Comparison of ENCODE assay signal across 12 mouse cellular contexts in the genomic region with DNA sequence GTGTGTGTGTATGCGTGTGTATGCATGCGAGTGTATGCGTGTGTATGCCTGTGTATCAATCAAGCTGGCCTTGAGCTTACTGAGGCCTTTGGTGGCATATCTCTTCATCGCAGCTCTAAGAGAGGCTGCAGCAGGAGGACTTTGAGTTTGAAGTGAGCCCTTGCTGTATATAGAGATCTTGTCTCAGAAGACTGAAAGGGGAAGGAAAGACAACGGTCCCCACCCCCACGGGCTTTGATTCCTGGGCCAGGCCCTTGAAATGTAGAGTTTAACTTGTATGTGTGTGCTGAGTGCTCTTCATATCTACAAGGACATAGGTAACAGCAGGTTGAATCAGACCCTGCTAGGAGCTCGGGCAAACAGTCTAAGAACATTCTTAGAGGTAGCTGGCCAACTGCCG. TPM values are rescaled to one million over a fixed set of nuclear protein-coding genes. Genes with fewer than 3 reads are reported as not detected.
DNase-seq lines count a peak whose midpoint lies in the region; ATAC-seq lines count a peak whose summit lies in the region.
"Had no signal": no experiment of that assay in that cellular context is flagged by ENCODE, and none has a peak within 500 bp of the region (broad histone marks: within the 10 kb centered on the region; RNA-seq: fewer than 3 reads in every experiment).

No protein-coding gene starts in this region.

- peak overlapping the region; percentile 100 for H3K27ac ChIP-seq in macrophage
- H3K27ac ChIP-seq in forebrain, embryonic 14.5 days (ENCODE audit: low read depth, low read length), result no peak overlapping the region
- H3K27ac ChIP-seq in midbrain, embryonic 14.5 days (replicated peaks; ENCODE audit: low read depth, low read length), result no peak overlapping the region
- H3K27ac ChIP-seq in midbrain, embryonic 11.5 days (ENCODE audit: low read depth, low read length), result no peak overlapping the region

- WGBS in macrophage (ENCODE audit: missing documents), result 23% methylated on average over 5 of the region's 8 CpGs
- 92% methylated on average over 8 of the region's 8 CpGs for WGBS in forebrain, embryonic 14.5 days
- 89% methylated on average over 8 of the region's 8 CpGs for WGBS in midbrain, embryonic 14.5 days
- 88% methylated on average over 8 of the region's 8 CpGs for WGBS in midbrain, embryonic 11.5 days

- H3K4me1 ChIP-seq in forebrain, embryonic 14.5 days (ENCODE audit: control insufficient read depth, insufficient read depth, low read length), result peaks cover 28% of the 10 kb centered on the region
- peaks cover 41% of the 10 kb centered on the region for H3K4me1 ChIP-seq in midbrain, embryonic 14.5 days (ENCODE audit: control insufficient read depth, insufficient read depth, low read length)
- peaks cover 33% of the 10 kb centered on the region for H3K4me1 ChIP-seq in midbrain, embryonic 11.5 days (ENCODE audit: control insufficient read depth, insufficient read depth, low read length)

- peak overlapping the region; percentile 8; the same call in 1 of the 2 replicates for H3K4me3 ChIP-seq in macrophage (ENCODE audit: inconsistent target)
- no peak overlapping the region for H3K4me3 ChIP-seq in forebrain, embryonic 14.5 days (ENCODE audit: low read depth, low read length)
- no peak overlapping the region for H3K4me3 ChIP-seq in midbrain, embryonic 14.5 days (replicated peaks; ENCODE audit: low read depth, low read length)
- no peak overlapping the region for H3K4me3 ChIP-seq in midbrain, embryonic 11.5 days (ENCODE audit: low read depth, low read length)

- no peak overlapping the region for H3K9ac ChIP-seq in forebrain, embryonic 14.5 days (ENCODE audit: low read length)
- no peak overlapping the region for H3K9ac ChIP-seq in midbrain, embryonic 14.5 days (replicated peaks; ENCODE audit: low read length)
- no peak overlapping the region for H3K9ac ChIP-seq in midbrain, embryonic 11.5 days (ENCODE audit: low read length)

- no peaks in the 10 kb centered on the region for H3K9me3 ChIP-seq in forebrain, embryonic 14.5 days (replicated peaks; ENCODE audit: control insufficient read depth, low read length)
- no peaks in the 10 kb centered on the region for H3K9me3 ChIP-seq in midbrain, embryonic 14.5 days (ENCODE audit: control insufficient read depth, low read length)
- H3K9me3 ChIP-seq in midbrain, embryonic 11.5 days (ENCODE audit: control insufficient read depth, low read length), result no peaks in the 10 kb centered on the region

- peaks cover 100% of the 10 kb centered on the region for H3K79me2 ChIP-seq in macrophage (ENCODE audit: inconsistent target)

- no peaks in the 10 kb centered on the region for H3K27me3 ChIP-seq in forebrain, embryonic 14.5 days (replicated peaks; ENCODE audit: control insufficient read depth, insufficient read depth, low read length)
- H3K27me3 ChIP-seq in midbrain, embryonic 14.5 days (ENCODE audit: control insufficient read depth, insufficient read depth, low read length), result no peaks in the 10 kb centered on the region
- no peaks in the 10 kb centered on the region for H3K27me3 ChIP-seq in midbrain, embryonic 11.5 days (ENCODE audit: control insufficient read depth, insufficient read depth, low read length)

- H3K36me3 ChIP-seq in macrophage (ENCODE audit: inconsistent target), result peaks cover 64% of the 10 kb centered on the region
- H3K36me3 ChIP-seq in forebrain, embryonic 14.5 days (ENCODE audit: control insufficient read depth, insufficient read depth, low read length), result peaks cover 25% of the 10 kb centered on the region
- H3K36me3 ChIP-seq in midbrain, embryonic 14.5 days (ENCODE audit: control insufficient read depth, insufficient read depth, low read length), result peaks cover 24% of the 10 kb centered on the region
- peaks cover 8% of the 10 kb centered on the region; the same call in 1 of the 2 replicates for H3K36me3 ChIP-seq in midbrain, embryonic 11.5 days (ENCODE audit: control insufficient read depth, insufficient read depth, low read length)

- no peak overlapping the region for H3K4me2 ChIP-seq in forebrain, embryonic 14.5 days (ENCODE audit: low read length)
- no peak overlapping the region for H3K4me2 ChIP-seq in midbrain, embryonic 14.5 days (ENCODE audit: low read length)
- H3K4me2 ChIP-seq in midbrain, embryonic 11.5 days, result no peak overlapping the region

- DNase-seq in heart, adult 18-20 months, result peak; percentile 44 to 53
- no peak for DNase-seq in heart, postnatal 4 days
- DNase-seq in 416B (ENCODE audit: low read depth) (peak; percentile 32), liver (peak; percentile 35)
- DNase-seq in forebrain, embryonic 14.5 days (ENCODE audit: low spot score), result no peak
- DNase-seq in midbrain, embryonic 14.5 days, result no peak
- no peak for DNase-seq in midbrain, embryonic 11.5 days (ENCODE audit: low spot score, missing footprints)
- DNase-seq: gastrocnemius, postnatal 36 days; kidney, postnatal 10 days; left cerebral cortex, postnatal 4 days had no signal

- no peak for ATAC-seq in forebrain, embryonic 14.5 days
- no peak for ATAC-seq in midbrain, embryonic 14.5 days (ENCODE audit: low FRiP score, low TSS enrichment)
- no peak for ATAC-seq in midbrain, embryonic 11.5 days (ENCODE audit: low FRiP score)
- ATAC-seq: midbrain, embryonic 16.5 days had no signal

RNA-seq across cellular contexts. Expression of a gene that starts 11.8 kb away (rescaled TPM):
- 1,000 to 10,000 TPM; 1,306 to 1,321 TPM for total RNA-seq in heart, adult 18-20 months (2021)
- total RNA-seq in heart, postnatal 4 days (2021), result 100 to 1,000 TPM; 554 to 566 TPM
- total RNA-seq in macrophage (2018; cell fraction: chromatin; rRNA removed), result 1,000 to 10,000 TPM in 22 of 26 experiments, 100 to 1,000 TPM in 4; 715 to 4,323 (median 2,388) TPM
- total RNA-seq in macrophage (2018; cell fraction: cytosol; rRNA removed), result over 10,000 TPM in 25 of 26 experiments, 1,000 to 10,000 TPM in 1; 9,835 to 25,455 (median 13,887) TPM
- total RNA-seq in macrophage (2018; cell fraction: nucleus; rRNA removed), result over 10,000 TPM in 25 of 26 experiments, 1,000 to 10,000 TPM in 1; 4,026 to 20,879 (median 17,761) TPM
- polyA plus RNA-seq in macrophage (2018), result 12,209 to 20,921 TPM (median 16,354 TPM) in 3 replicates
- 164 and 170 TPM in 2 replicates for polyA plus RNA-seq in forebrain, embryonic 14.5 days (2014; fragmentation: Nextera tagmentation; extraction: Ambion mirVana)
- 129 and 260 TPM in 2 replicates for polyA plus RNA-seq in midbrain, embryonic 14.5 days (2014; fragmentation: Nextera tagmentation; extraction: Ambion mirVana)
- polyA plus RNA-seq in midbrain, embryonic 11.5 days (2014; fragmentation: Nextera tagmentation; extraction: Ambion mirVana), result 77.3 and 83.9 TPM in 2 replicates

RNA-seq across cellular contexts. Expression of a gene that starts 57.4 kb away (rescaled TPM):
- total RNA-seq in heart, adult 18-20 months (2021), result 10 to 100 TPM; 11.3 to 13.3 TPM
- 10 to 100 TPM; 11.1 to 15.0 TPM for total RNA-seq in heart, postnatal 4 days (2021)
- total RNA-seq in macrophage (2018; cell fraction: chromatin; rRNA removed), result 100 to 1,000 TPM in 6 of 26 experiments, 10 to 100 TPM in 20; 10.8 to 164 (median 60.8) TPM
- 100 to 1,000 TPM in 24 of 26 experiments, 10 to 100 TPM in 2; 90.4 to 273 (median 157) TPM for total RNA-seq in macrophage (2018; cell fraction: cytosol; rRNA removed)
- total RNA-seq in macrophage (2018; cell fraction: nucleus; rRNA removed), result 100 to 1,000 TPM in 24 of 26 experiments, 10 to 100 TPM in 2; 88.2 to 317 (median 168) TPM
- polyA plus RNA-seq in macrophage (2018), result 165 to 459 TPM (median 279 TPM) in 3 replicates
- polyA plus RNA-seq in forebrain, embryonic 14.5 days (2014; fragmentation: Nextera tagmentation; extraction: Ambion mirVana), result 2.1 and 2.3 TPM in 2 replicates
- 1.1 and 2.7 TPM in 2 replicates for polyA plus RNA-seq in midbrain, embryonic 14.5 days (2014; fragmentation: Nextera tagmentation; extraction: Ambion mirVana)
- 1.7 and 2.3 TPM in 2 replicates for polyA plus RNA-seq in midbrain, embryonic 11.5 days (2014; fragmentation: Nextera tagmentation; extraction: Ambion mirVana)

Comparison
In these comparisons a context has a peak if more than half of its experiments do, and no peak if none do; other contexts are left out.
1. DNase-seq: peak in heart, adult 18-20 months (2 of 2), 416B (single experiment) and liver (single experiment); none in heart, postnatal 4 days (single experiment), forebrain, embryonic 14.5 days (single experiment), midbrain, embryonic 14.5 days (single experiment) and midbrain, embryonic 11.5 days (single experiment).
2. RNA of a gene that starts 11.8 kb away (polyA plus RNA-seq): 12,209 to 20,921 TPM in macrophage; 164 to 170 TPM in forebrain, embryonic 14.5 days, 129 to 260 TPM in midbrain, embryonic 14.5 days and 77.3 to 83.9 TPM in midbrain, embryonic 11.5 days; every median in the first group is over 10 times any median in the second.
3. RNA of a gene that starts 57.4 kb away (polyA plus RNA-seq): 165 to 459 TPM in macrophage; 1.1 to 2.7 TPM in midbrain, embryonic 14.5 days, 2.1 to 2.3 TPM in forebrain, embryonic 14.5 days and 1.7 to 2.3 TPM in midbrain, embryonic 11.5 days; every median in the first group is over 10 times any median in the second.